Mouse (Mus musculus) hindbrain, embryonic 10.5 days (tissue): ENCODE data around the gene Actl7a. TPM values are rescaled to one million over a fixed set of nuclear protein-coding genes. Genes with fewer than 3 reads are reported as not detected.

Experiments used
- DNase-seq: peaks from one replicate; pipeline ENCODE4 v3.0.0-alpha.2; 2017; ENCODE audit warnings: low spot score
- H3K27ac ChIP-seq: fragments of 300-500 bp; sonication (generic); 2 replicates; pipeline ENCODE4 v1.5.1; 2016; ENCODE audit warnings: mild to moderate bottlenecking, moderate library complexity
- H3K27me3 ChIP-seq: fragments of 300-500 bp; sonication (generic); 2 replicates; pipeline ENCODE4 v1.6.1; 2016; ENCODE audit warnings: mild to moderate bottlenecking; ENCODE audit not compliant: poor library complexity, insufficient read depth, severe bottlenecking
- H3K36me3 ChIP-seq: fragments of 300-500 bp; sonication (generic); 2 replicates; pipeline ENCODE4 v1.6.1; 2016; ENCODE audit warnings: mild to moderate bottlenecking, moderate library complexity
- H3K4me1 ChIP-seq: fragments of 300-500 bp; sonication (generic); replicated peaks from 2 replicates; pipeline ENCODE4 v1.6.1; 2016; ENCODE audit warnings: mild to moderate bottlenecking
- H3K4me3 ChIP-seq: fragments of 300-500 bp; sonication (generic); 2 replicates; pipeline ENCODE4 v1.5.1; 2016; ENCODE audit warnings: mild to moderate bottlenecking, moderate library complexity
- H3K9me3 ChIP-seq: fragments of 300-500 bp; sonication (generic); 2 replicates; pipeline ENCODE4 v1.6.1; 2016; ENCODE audit warnings: mild to moderate bottlenecking, moderate library complexity
- WGBS: fragments of 180-500 bp; shearing (Covaris S2); methylation state at CpG from one replicate; pipeline ENCODE4 v1.1.7; 2016; 5-methylcytosine and 5-hydroxymethylcytosine counted together
- polyA plus RNA-seq: library from polyadenylated mRNA; unstranded; fragments of >200 nt; fragmentation: Nextera tagmentation; extraction: Ambion mirVana; gene quantifications from 2 replicates; pipeline ENCODE4 v1.2.1, GENCODE M21; 2016

The Actl7a gene
- not detected in 2 replicates for polyA plus RNA-seq

- Histone ChIP-seq H3K9me3 (no peaks in the 10 kb centered on the region), H3K4me1 (no peaks in the 10 kb centered on the region), H3K36me3 (peaks cover 52% of the 10 kb centered on the region), H3K4me3 (no peak within 1 kb of the TSS), H3K27me3 (no peaks in the 10 kb centered on the region), H3K27ac (no peak within 1 kb of the TSS)
- 95% methylated on average over 21 of the region's 21 CpGs for WGBS
- no peak for DNase-seq
Measured at GRCm38 (mm10) chr4:56743363-56744195, at the start of gene Actl7a. Gene Actl7a (plus strand): TSS chr4:56743413.

DNA sequence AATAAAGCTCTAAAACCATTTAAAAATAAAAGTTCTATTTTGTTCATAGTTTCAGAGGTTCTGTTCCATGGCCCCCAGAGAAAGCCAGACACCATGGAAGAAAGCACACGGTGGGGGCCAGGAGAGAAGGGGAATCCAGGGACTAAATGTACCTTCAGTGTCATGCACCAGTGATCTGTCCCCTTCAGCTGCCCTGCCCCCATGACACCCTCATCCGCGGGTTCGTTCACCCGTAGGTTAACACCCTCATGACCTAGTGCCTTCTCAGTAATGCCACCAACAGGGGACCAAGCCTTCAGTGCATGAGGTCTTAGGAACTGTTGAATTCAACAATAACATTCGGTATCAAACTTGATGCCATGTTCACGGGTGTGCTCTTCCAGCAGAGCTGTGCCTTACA, 46.8 kb upstream of the Actl7a start:
- 81% methylated on average over 7 of the region's 7 CpGs for WGBS
- Histone ChIP-seq H3K36me3 (no peaks in the 10 kb centered on the region), H3K4me3 (no peak overlapping the region), H3K4me1 (peaks cover 4% of the 10 kb centered on the region; the same call in 1 of the 2 replicates), H3K27me3 (no peaks in the 10 kb centered on the region), H3K9me3 (no peaks in the 10 kb centered on the region), H3K27ac (no peak overlapping the region)
- no peak for DNase-seq

DNA sequence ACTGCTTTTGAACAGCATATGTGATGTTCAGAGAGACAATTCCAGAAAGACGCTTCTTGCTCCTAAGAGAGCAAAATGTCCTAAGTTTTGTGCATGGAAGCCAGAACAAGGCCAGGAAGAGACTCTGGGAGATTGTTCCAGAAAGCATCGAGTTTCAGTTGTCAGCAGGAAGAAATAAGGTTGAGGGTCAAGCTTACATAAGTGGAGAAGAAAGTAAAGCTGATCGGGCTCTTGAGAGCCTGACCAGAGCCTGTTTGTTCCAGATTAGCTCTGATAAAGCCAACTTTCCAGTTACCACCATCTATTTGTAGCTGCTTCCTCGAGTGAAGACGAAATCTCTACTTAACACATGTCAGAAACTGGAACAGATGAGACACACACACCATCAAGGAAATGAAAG, 44.5 kb upstream of the Actl7a start:
- no peaks in the 10 kb centered on the region for H3K27me3 ChIP-seq
- H3K9me3 ChIP-seq: no peaks in the 10 kb centered on the region
- 61% methylated on average over 5 of the region's 5 CpGs for WGBS
- H3K27ac ChIP-seq: no peak overlapping the region
- DNase-seq: no peak
- H3K4me1 ChIP-seq: peaks cover 23% of the 10 kb centered on the region
- no peak overlapping the region for H3K4me3 ChIP-seq
- H3K36me3 ChIP-seq: no peaks in the 10 kb centered on the region

DNA sequence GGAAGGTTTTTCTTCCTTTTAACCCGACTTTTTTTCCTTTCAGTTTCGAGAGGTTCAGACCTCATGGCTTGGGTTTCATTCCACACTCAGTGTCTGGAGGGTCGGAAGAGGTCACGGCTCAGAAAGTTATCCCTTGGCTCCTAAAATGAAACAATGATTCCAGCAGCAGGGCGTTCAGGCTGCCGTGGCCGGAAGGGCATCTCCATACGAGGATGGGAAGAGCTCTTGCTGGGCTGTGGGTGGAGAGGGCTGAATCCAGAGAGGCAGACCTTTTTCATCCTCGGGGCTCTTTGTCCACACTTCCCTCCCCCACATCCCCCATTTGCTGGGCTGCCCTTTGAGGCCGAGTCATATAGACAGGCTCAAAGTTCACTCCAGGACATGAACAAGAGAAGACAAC, 41.0 kb upstream of the Actl7a start:
- H3K4me3 ChIP-seq: peak overlapping the region; percentile 32
- H3K9me3 ChIP-seq: no peaks in the 10 kb centered on the region
- H3K4me1 ChIP-seq: peaks cover 37% of the 10 kb centered on the region
- no peaks in the 10 kb centered on the region for H3K27me3 ChIP-seq
- DNase-seq: peak; percentile 69
- WGBS: under 1% methylated on average over 10 of the region's 10 CpGs
- H3K27ac ChIP-seq: peak overlapping the region; percentile 85
- no peaks in the 10 kb centered on the region for H3K36me3 ChIP-seq

DNA sequence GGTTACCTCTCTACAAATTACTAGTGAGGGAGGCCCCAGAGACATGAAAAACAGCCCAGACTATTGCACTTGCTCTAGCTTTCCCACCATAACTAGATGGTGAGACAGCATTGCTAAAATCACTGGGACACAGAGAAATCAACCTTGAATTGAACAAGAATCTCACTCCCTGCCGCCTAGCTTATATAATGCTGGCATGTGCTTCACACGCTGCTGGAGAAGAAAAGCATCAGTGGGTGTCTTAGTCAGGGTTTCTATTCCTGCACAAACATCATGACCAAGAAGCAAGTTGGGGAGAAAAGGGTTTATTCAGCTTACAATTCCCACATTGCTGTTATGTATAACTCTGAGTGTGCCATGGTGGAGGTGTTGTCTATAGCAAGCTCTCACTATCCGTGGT, 30.1 kb upstream of the Actl7a start:
- DNase-seq: no peak
- H3K36me3 ChIP-seq: no peaks in the 10 kb centered on the region
- WGBS: 88% methylated on average over 3 of the region's 3 CpGs

GRCm38 (mm10) chr4:56716801-56717200, 26.4 kb upstream of the Actl7a start:
- Histone ChIP-seq H3K4me1 (no peaks in the 10 kb centered on the region), H3K27me3 (no peaks in the 10 kb centered on the region), H3K4me3 (no peak overlapping the region), H3K36me3 (no peaks in the 10 kb centered on the region), H3K27ac (no peak overlapping the region), H3K9me3 (no peaks in the 10 kb centered on the region)
- DNase-seq: no peak
- WGBS: 63% methylated on average over 5 of the region's 5 CpGs

More for the DNA sequence above, 30.1 kb upstream of the Actl7a start:
- Histone ChIP-seq H3K4me3 (no peak overlapping the region), H3K27me3 (no peaks in the 10 kb centered on the region), H3K27ac (no peak overlapping the region), H3K4me1 (peaks cover 12% of the 10 kb centered on the region), H3K9me3 (no peaks in the 10 kb centered on the region)

- Histone ChIP-seq H3K4me3 (no peak overlapping the region), H3K4me1 (no peaks in the 10 kb centered on the region), H3K27me3 (no peaks in the 10 kb centered on the region), H3K9me3 (no peaks in the 10 kb centered on the region), H3K36me3 (no peaks in the 10 kb centered on the region), H3K27ac (no peak overlapping the region)
- 90% methylated on average over 3 of the region's 3 CpGs for WGBS
- DNase-seq: no peak
Measured at GRCm38 (mm10) chr4:56717932-56718331, 25.3 kb upstream of the Actl7a start.

- Histone ChIP-seq H3K9me3 (no peaks in the 10 kb centered on the region), H3K27me3 (no peaks in the 10 kb centered on the region), H3K36me3 (no peaks in the 10 kb centered on the region), H3K4me3 (no peak overlapping the region), H3K4me1 (no peaks in the 10 kb centered on the region), H3K27ac (no peak overlapping the region)
- WGBS: 82% methylated on average over 12 of the region's 12 CpGs
- no peak for DNase-seq
Measured at GRCm38 (mm10) chr4:56718573-56719442, 24.4 kb upstream of the Actl7a start.

GRCm38 (mm10) chr4:56719456-56719855, 23.8 kb upstream of the Actl7a start:
- H3K27me3 ChIP-seq: no peaks in the 10 kb centered on the region
- H3K36me3 ChIP-seq: no peaks in the 10 kb centered on the region
- no peak overlapping the region for H3K27ac ChIP-seq
- no peak for DNase-seq
- H3K4me3 ChIP-seq: no peak overlapping the region
- WGBS: 74% methylated on average over 9 of the region's 9 CpGs
- H3K9me3 ChIP-seq: no peaks in the 10 kb centered on the region
- no peaks in the 10 kb centered on the region for H3K4me1 ChIP-seq

- H3K4me3 ChIP-seq: no peak overlapping the region
- no peaks in the 10 kb centered on the region for H3K4me1 ChIP-seq
- DNase-seq: no peak
- no peaks in the 10 kb centered on the region for H3K36me3 ChIP-seq
- WGBS: 89% methylated on average over 9 of the region's 9 CpGs
- no peaks in the 10 kb centered on the region for H3K9me3 ChIP-seq
- H3K27ac ChIP-seq: no peak overlapping the region
- H3K27me3 ChIP-seq: no peaks in the 10 kb centered on the region
Measured at GRCm38 (mm10) chr4:56720403-56720802, 22.8 kb upstream of the Actl7a start.

- no peaks in the 10 kb centered on the region for H3K27me3 ChIP-seq
- H3K9me3 ChIP-seq: no peaks in the 10 kb centered on the region
- no peak overlapping the region for H3K4me3 ChIP-seq
- peak; percentile 39 for DNase-seq
- no peaks in the 10 kb centered on the region for H3K4me1 ChIP-seq
- H3K36me3 ChIP-seq: no peaks in the 10 kb centered on the region
- WGBS: 30% methylated on average over 3 of the region's 3 CpGs
- H3K27ac ChIP-seq: no peak overlapping the region
Measured at GRCm38 (mm10) chr4:56721469-56721868, 21.7 kb upstream of the Actl7a start.

DNA sequence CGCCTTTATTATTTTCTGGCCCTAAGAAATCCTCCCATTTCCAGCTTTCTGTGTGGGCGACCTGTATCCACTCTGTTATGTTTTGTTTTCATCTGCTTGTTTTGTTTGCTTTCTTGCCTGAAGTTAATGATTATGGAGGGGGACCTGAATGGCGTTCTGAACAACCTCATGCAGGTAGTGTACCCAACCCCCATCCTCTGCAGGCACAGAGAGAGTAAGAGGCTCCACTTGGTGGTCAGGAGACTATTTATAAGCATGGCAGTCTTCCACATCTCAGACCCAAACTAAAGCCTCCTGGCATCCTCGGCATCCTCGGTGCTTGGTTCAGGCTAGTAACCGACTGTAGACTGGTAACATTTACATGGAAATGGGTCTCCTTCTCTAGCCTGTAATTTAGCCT, 20.9 kb upstream of the Actl7a start:
- DNase-seq: no peak
- Histone ChIP-seq H3K9me3 (no peaks in the 10 kb centered on the region; the same call in 1 of the 2 replicates), H3K36me3 (no peaks in the 10 kb centered on the region), H3K27me3 (no peaks in the 10 kb centered on the region), H3K4me1 (no peaks in the 10 kb centered on the region), H3K27ac (no peak overlapping the region), H3K4me3 (no peak overlapping the region)
- WGBS: 64% methylated on average over 6 of the region's 6 CpGs

DNA sequence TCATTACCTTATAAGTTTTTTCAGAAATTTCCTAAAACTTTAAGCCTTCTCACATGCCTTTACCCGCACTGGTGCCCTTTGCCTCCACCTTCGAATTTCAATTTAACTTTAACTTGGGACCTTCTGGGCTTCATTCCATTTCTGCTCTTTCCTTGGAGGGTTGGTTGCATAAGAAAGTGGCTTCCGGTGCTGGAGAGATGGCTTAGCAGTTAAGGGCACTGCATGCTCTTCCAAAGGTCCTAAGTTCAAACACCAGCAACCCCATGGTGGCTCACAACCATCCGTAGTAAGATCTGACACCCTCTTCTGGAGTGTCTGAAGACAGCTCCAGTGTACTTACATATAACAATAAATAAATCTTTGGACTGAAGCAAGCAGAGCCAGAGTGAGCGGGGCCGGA, 20.0 kb upstream of the Actl7a start:
- H3K4me1 ChIP-seq: no peaks in the 10 kb centered on the region
- peaks cover 3% of the 10 kb centered on the region; the same call in 1 of the 2 replicates for H3K9me3 ChIP-seq
- 91% methylated on average over 6 of the region's 6 CpGs for WGBS
- no peak for DNase-seq
- H3K4me3 ChIP-seq: no peak overlapping the region
- no peak overlapping the region for H3K27ac ChIP-seq
- no peaks in the 10 kb centered on the region for H3K36me3 ChIP-seq
- no peaks in the 10 kb centered on the region for H3K27me3 ChIP-seq
